Mouse (Mus musculus) brain, embryonic 14.5 days (tissue): ENCODE data around the gene Slc6a3.

Source experiments
- CTCF ChIP-seq: fragments of 200-500 bp; IDR thresholded peaks from 2 replicates; pipeline ENCODE4 v1.5.1; 2012; ENCODE audit warnings: inconsistent platforms, mild to moderate bottlenecking, moderate library complexity, borderline replicate concordance; ENCODE audit not compliant: insufficient read depth, insufficient read length; ENCODE audit errors: extremely low read depth
- POLR2A ChIP-seq: fragments of 200-500 bp; IDR thresholded peaks from 2 replicates; pipeline ENCODE4 v1.6.1; 2012; ENCODE audit warnings: mild to moderate bottlenecking, inconsistent platforms, borderline replicate concordance; ENCODE audit not compliant: poor library complexity, insufficient read depth, insufficient read length, severe bottlenecking; ENCODE audit errors: extremely low read depth

DNA sequence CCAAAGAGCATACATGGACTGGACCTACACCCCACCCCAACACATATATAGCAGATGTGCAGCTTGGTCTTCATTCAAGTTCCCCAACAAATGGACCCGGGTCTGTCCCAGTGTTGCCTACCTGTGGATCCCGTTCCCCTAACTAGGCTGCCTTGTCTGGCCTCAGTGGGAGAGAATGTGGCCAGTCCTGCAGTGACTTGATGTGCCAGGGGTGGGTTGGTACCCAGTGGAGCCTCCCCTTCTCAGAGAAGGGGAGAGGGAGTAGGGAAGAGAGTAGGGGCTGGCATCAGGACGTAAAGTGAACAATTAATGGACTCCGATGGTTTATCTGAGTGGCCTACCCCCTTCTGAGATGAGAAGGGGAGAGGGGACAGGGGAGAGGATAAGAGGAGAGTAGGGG, 66.5 kb downstream of the Slc6a3 start:
- TF ChIP-seq CTCF, result no peak
- TF ChIP-seq POLR2A, result no peak
